Mouse (Mus musculus): ENCODE results near the gene Cadps2.

DNA sequence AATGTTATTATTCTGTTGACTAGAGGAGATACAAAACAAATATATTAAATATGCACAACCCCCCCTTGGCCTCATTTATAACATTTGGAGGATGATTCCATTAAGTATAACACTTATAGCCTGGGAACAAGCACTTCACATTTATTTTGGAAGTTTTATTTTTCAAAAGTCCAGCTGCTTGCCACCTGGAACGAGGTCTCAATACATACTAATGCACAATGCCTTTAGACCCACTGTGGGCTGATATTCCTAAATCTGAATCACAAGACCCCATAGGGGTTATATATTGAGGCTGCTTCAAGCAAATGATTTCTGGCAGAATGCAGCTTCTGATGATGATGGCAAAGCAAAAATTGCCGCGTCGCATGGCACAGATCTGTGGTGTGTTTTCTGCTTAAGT is 565.7 kb downstream of the Cadps2 start:
- TF ChIP-seq CTCF (IDR thresholded peaks at IDR 0.05; ENCODE audit: low read depth, low read length): no peak
- no peak for TF ChIP-seq GATA1 (IDR thresholded peaks at IDR 0.05; ENCODE audit: borderline replicate concordance, low read length)
- TF ChIP-seq TAL1 (conservative IDR thresholded peaks at IDR 0.05; ENCODE audit: low read depth, low read length): no peak
- no peak for TF ChIP-seq GATA2 (IDR thresholded peaks at IDR 0.05; ENCODE audit: borderline replicate concordance, low read depth, low read length)
- no peak for TF ChIP-seq POLR2AphosphoS5 (IDR thresholded peaks at IDR 0.05; ENCODE audit: insufficient replicate concordance, low read depth, low read length)
